Mouse (Mus musculus) B cell, adult 2 months (primary cell): ENCODE measurements around the gene Mcf2l.

ENCODE experiments used
- DNase-seq, 2 experiments: peaks; one replicate each; pipeline ENCODE4 v3.0.0; 2022

The Mcf2l gene

DNA sequence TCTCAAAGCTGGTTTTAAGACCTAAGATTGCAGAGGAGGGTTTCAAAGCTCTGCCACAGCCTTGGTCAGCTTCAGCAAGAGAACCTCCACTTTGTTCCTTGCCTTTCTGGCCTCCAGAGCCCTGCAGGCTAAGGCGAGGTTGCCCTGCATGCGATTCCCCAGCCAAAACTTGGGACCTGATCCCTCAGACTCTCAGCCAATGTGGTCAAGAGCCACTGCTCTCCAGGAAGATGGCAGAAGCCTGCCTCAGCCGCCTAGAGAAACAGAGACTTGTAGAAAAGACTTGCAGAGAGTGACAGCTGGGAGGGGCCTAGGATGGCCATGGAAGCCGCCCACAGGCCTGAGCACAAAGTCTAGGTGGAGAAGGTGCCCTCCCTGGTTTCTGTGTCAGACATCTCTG, 1.4 kb downstream of the Mcf2l start:
- DNase-seq = no peak

- no peak for DNase-seq
Measured at GRCm38 (mm10) chr8:12877126-12877525, 3.5 kb downstream of the Mcf2l start.

DNA sequence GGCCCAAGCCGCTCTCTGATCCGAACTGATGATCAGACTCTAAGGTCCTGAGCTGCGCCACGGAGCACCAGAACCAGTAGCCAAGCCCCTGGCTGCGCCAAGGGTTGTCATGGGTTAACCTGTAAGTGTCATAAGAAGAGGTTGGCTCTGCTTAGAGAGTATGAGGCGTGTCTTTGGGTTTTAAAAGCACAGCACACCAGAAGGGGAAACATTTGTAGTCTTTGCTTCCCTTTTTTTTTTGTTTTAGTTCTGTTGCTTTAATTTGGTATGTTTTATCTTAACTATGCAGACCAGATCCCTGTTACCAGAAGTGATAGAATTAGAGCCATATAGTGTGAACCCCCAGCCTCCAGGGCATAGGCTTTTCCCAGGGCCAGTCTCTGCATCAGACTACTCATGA, 6.6 kb downstream of the Mcf2l start:
- no peak for DNase-seq

GRCm38 (mm10) chr8:12883051-12884004, 9.7 kb downstream of the Mcf2l start:
- DNase-seq = no peak

DNA sequence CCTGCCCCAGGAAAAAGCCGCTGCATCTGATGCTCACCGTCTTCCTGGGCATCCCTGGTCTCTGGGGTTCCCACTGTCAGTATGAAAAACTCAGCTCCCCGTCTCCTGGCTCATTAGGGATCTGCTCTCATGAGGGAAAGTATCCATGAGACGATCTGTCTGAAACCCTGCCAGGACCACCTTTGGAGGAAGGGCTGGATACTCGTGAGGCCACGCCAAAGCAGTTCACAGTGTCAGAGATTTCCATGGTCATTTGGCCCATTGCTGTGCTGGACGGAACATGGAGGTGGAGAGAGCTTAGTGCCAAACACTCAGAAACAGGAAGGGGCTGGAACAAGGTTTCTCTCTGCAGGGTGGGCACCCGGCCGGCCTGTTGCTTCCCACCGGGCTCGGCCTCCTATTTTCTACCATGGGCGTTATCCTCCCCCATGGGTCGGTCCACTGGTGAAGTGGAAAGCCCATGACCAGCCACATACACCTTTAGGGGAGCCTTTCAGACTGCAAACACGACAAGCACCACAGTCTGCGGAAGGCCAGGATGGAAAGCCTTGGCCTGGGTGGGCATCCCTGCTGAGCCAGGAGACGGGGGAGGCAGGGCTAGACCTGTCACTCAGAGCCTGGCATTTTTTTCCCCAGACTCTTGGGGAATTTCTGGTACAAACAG, 14.3 kb downstream of the Mcf2l start:
- no peak for DNase-seq

- DNase-seq = no peak
Measured at GRCm38 (mm10) chr8:12889046-12889598, 15.5 kb downstream of the Mcf2l start.

GRCm38 (mm10) chr8:12892882-12893446, 19.4 kb downstream of the Mcf2l start:
- no peak for DNase-seq

GRCm38 (mm10) chr8:12893797-12894578, 20.4 kb downstream of the Mcf2l start:
- DNase-seq = no peak

- DNase-seq = no peak
Measured at GRCm38 (mm10) chr8:12894783-12895534, 21.4 kb downstream of the Mcf2l start.

DNA sequence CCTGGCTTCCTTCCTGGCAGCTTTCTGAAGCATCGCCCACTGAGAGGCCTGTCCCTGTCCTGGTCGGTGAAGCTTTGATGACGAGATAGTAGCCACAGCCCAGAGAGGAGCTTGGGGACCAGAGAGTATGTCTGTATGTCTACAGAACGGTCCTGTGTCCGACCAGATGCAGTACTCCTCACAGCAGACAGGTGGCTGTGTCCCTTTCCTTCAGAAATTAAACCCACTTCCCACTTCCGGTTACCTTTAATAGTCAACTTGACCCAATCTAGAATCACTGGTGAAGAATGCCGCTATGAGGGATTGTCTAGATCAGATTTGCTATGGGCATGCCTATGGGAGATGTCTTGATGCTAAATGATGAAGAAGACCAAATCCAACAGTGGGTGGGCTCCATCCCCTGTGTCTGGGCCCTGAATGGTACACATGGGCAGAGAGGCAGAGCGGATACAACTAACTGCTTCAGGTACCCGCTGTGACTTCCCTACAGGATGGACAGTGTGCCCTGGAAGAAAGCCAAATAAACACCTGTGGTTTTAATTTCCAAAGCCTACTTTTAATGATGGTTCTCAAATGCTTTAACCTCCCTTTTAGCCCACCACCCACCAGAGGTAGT, 22.0 kb downstream of the Mcf2l start:
- DNase-seq = no peak

DNA sequence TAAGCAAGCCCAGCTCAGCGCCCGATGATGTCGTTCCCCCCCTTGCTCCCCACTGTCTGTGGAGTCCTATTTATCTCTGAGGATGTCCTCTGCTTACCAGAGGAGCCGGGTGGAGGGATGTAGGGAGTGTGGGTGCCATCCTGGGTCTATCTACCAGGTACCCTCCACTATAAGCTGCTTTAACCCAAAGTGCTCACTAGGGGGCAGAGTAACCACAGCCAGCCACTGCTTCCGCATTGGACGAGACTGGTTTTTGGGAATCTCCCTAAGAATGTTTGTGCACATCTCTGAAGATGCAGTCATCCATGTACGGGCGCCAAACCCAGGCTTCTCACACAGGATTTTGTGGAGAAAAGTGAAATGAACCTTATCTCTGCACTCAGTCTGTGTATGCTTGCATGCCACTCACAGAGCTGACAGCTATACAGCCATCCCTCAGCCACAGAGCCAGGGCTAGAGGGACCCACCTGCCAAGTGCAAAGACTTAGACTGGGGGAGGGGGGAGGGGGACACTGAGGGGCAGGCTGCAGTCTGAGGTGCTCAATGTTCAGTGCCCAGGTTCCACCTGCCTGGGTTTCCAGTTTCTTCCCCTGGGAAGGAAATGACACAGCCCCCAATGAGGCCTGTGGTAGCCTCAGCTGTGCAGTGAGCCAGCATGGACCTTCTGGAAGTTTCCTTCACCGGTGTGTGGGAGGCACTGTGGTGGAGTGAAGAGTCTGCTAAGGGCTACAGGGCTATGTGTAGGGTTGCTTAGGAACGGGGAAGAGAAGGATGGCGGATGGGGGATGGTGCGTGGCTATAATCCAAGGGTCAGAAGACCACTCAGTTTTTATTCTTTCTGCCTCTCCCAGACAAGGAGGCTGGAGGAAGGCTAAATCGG, 23.1 kb downstream of the Mcf2l start:
- DNase-seq = peak; percentile 7 to 12

DNA sequence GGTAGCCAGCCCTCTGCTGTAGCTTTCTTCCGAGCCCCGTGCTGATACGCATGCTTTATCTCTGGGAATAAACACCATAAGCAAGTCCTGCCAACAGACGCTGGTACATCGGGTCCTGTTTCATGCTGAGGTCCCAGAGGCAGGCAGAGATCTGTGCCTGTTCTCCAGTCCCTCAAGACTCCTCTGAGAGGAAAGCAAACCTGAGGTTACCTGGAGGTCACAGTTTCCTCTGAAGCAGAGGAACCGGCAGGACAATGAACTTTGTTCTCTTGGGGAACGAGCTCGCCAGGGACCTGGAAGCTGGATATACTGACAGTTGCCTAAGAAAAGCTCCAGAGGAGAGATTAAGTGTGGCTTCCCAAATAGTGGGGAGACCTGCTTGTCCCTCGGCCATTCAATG, 24.2 kb downstream of the Mcf2l start:
- DNase-seq = no peak

DNA sequence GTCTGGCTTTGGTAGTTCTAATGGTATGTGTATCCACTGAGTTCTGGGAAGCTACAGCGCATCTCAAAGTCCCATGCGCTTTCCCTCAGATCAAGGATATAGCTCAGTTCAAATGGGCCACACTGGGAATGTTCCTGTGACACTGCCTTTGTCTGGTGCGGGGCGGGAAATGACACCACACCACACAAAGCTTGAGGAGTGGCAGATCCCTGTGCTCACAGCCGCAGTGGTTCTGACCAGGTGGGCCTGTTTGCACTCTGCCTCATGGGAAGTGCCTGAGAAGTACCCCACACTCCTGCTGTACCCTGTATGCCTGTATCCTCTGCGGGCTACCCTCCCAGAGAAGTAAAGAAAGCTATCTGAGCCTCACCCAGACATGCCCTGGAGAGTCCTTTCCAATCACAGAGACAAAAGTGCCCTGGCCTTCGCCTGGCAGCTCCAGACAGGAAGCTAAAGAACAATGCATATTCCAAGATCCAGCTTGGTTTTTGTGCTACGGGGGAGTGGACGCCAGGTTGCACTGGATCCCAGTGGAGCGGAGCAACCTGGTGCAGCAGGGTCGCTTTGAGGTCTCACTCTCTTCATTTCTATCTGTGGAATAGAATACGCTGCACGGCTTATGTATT, 30.3 kb downstream of the Mcf2l start:
- no peak for DNase-seq

- DNase-seq = no peak
Measured at GRCm38 (mm10) chr8:12905122-12905521, 31.5 kb downstream of the Mcf2l start.

GRCm38 (mm10) chr8:12905599-12906321, 32.2 kb downstream of the Mcf2l start:
- DNase-seq = no peak

DNA sequence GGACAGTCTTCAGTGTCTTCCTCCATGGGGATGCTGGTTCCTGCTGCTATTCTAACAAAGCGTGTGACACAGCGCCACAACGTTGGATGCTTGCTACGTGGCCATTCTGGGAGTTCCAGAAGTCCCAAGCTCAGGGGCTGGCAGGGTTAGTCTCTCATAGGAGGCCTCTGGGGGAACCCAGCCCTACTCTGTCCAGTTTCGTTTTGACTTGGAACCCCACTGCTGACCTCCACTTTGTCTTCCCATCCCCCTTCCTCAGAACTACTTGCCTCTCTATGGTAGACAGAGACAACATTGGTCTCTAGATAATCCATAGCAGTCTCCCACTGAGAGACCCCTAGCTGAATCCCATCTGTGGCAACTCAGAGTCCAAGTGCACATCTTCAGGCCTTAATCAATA, 33.0 kb downstream of the Mcf2l start:
- DNase-seq = no peak

DNA sequence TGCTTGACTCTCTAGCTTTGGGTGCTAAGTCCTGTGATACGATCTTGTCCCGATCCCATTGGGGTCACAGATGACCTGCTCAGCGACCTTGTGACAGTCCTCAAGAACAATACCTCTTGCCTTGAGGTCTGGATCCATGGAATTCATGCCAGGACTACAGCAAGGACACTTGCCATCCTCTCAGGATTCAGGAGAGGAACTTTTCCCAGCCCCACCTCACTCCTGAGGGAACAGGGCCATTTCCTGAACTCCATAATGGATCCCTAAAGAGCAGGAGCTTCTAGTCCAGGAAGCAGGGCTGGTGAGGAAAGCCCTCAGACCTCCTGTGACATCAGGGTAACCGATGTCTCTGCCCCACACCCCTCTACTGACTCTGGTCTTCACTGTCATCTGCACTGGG, 34.1 kb downstream of the Mcf2l start:
- DNase-seq = no peak

DNA sequence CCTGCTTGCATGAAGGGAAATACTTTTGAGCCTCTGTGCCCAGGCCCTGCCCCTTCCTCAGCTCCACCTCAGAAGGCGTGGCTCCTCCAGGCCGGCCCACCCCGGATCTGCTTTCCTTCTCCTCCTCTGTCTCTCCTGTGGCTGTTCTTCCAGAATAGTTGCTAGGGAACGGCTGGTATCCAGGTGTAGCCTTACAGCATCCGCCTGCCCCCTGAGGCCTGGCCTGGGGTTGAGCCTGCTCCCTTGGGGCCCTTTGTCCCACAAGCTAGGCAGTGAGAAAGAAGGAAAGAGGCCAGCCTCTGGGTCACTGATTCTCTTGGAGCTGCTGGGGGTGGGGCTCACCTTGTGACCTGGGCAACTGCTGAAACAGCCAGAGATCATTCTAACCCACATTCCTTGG, 38.4 kb downstream of the Mcf2l start:
- no peak for DNase-seq
